Mouse (Mus musculus) heart, postnatal 25 days (tissue): Measurements from ENCODE around the gene Snx14. TPM values are rescaled to one million over a fixed set of nuclear protein-coding genes. Genes with fewer than 3 reads are reported as not detected.

Experiments used
- DNase-seq: peaks from one replicate; pipeline ENCODE4 v3.0.0; 2022; ENCODE audit warnings: low spot score
- intact Hi-C: fragments of 180-260 bp; cut with DNase I; formaldehyde crosslinking; loops from one replicate; pipeline ENCODE4 v1.15.1; 2025
- total RNA-seq, 2 experiments: library from RNA; stranded (reverse); gene quantifications; 2 replicates each; pipeline ENCODE4 v1.2.3; 2021

Snx14 gene
- total RNA-seq, 2 experiments from 2014 or later: 24.5 to 25.6 TPM

GRCm38 (mm10) chr9:88398461-88398860 is 40.3 kb downstream of the Snx14 start:
- intact Hi-C loops: loop anchor here (2.0 kb wide), 1 partner anchor 158 kb away; no protein-coding TSS in a partner anchor
- DNase-seq: no peak

GRCm38 (mm10) chr9:88394852-88395251 is 43.9 kb downstream of the Snx14 start:
- DNase-seq: no peak
- intact Hi-C loops: no loop called here

GRCm38 (mm10) chr9:88388826-88389225 is 49.9 kb downstream of the Snx14 start:
- intact Hi-C loops: no loop called here
- no peak for DNase-seq

GRCm38 (mm10) chr9:88380542-88380941 is 58.2 kb downstream of the Snx14 start:
- no peak for DNase-seq
- intact Hi-C loops: no loop called here

- intact Hi-C loops: no loop called here
- no peak for DNase-seq
Observed at GRCm38 (mm10) chr9:88380076-88380475, 58.7 kb downstream of the Snx14 start.

- intact Hi-C loops: no loop called here
- no peak for DNase-seq
Observed at GRCm38 (mm10) chr9:88379057-88379456, 59.7 kb downstream of the Snx14 start.

GRCm38 (mm10) chr9:88377483-88377882 is 61.3 kb downstream of the Snx14 start:
- no peak for DNase-seq
- intact Hi-C loops: no loop called here

GRCm38 (mm10) chr9:88373001-88373400 is 65.8 kb downstream of the Snx14 start:
- intact Hi-C loops: no loop called here
- DNase-seq: no peak

GRCm38 (mm10) chr9:88371201-88371600 is 67.6 kb downstream of the Snx14 start:
- DNase-seq: no peak
- intact Hi-C loops: no loop called here

- intact Hi-C loops: no loop called here
- DNase-seq: no peak
Observed at GRCm38 (mm10) chr9:88369666-88370065, 69.1 kb downstream of the Snx14 start.

- DNase-seq: no peak
- intact Hi-C loops: no loop called here
Observed at GRCm38 (mm10) chr9:88368476-88368875, 70.3 kb downstream of the Snx14 start.

- intact Hi-C loops: no loop called here
- DNase-seq: no peak
Observed at GRCm38 (mm10) chr9:88367751-88368150, 71.0 kb downstream of the Snx14 start.

- intact Hi-C loops: no loop called here
- DNase-seq: no peak
Observed at GRCm38 (mm10) chr9:88367322-88367721, 71.4 kb downstream of the Snx14 start.

- no peak for DNase-seq
- intact Hi-C loops: no loop called here
Observed at GRCm38 (mm10) chr9:88366819-88367218, 71.9 kb downstream of the Snx14 start.

GRCm38 (mm10) chr9:88366308-88366707 is 72.5 kb downstream of the Snx14 start:
- DNase-seq: no peak
- intact Hi-C loops: no loop called here

GRCm38 (mm10) chr9:88363102-88363501 is 75.7 kb downstream of the Snx14 start:
- no peak for DNase-seq
- intact Hi-C loops: loop anchor here (2.0 to 5.0 kb wide), 3 partner anchors 36 to 122 kb away; partner anchors contain the start of gene Nt5e

GRCm38 (mm10) chr9:88362055-88362850 is 76.5 kb downstream of the Snx14 start:
- intact Hi-C loops: loop anchor here (2.0 to 5.0 kb wide), 3 partner anchors 35 to 121 kb away; partner anchors contain the start of gene Nt5e
- no peak for DNase-seq

GRCm38 (mm10) chr9:88361211-88361909 is 77.4 kb downstream of the Snx14 start:
- intact Hi-C loops: loop anchor here (5.0 kb wide), 2 partner anchors 34 to 84 kb away; partner anchors contain the start of gene Nt5e
- DNase-seq: peak; percentile 47

GRCm38 (mm10) chr9:88359140-88359539 is 79.6 kb downstream of the Snx14 start:
- no peak for DNase-seq
- intact Hi-C loops: no loop called here

- intact Hi-C loops: no loop called here
- DNase-seq: no peak
Observed at GRCm38 (mm10) chr9:88357173-88357572, 81.6 kb downstream of the Snx14 start.

- intact Hi-C loops: no loop called here
- DNase-seq: no peak
Observed at GRCm38 (mm10) chr9:88353459-88353858, 85.3 kb downstream of the Snx14 start.
